Mouse (Mus musculus): Measurements from ENCODE around the gene H3f3b. TPM values are rescaled to one million over a fixed set of nuclear protein-coding genes. Genes with fewer than 3 reads are reported as not detected.

H3f3b gene
- total RNA-seq, 1 experiment from 2014 or later, result 997 TPM

DNA sequence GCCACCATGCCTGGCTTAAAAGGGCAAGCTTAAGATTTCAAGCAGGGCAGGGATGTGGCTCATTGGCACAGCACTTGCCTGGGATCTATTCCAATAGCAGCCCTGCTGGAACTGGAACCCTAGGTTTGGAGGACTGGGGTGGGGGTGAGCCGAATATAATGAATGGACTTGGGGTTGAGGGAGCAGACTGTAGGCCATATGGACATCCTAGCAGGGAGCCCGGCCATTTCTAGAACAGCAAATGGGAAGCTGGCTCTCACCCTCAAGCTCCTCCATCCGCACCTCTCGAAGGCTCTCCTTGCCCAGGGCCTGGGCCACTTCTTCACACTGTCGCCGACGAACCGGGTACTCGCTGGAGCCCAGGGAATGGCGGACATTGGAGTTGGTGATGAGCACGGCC, 18.1 kb downstream of the H3f3b start:
- ATAC-seq (replicated peaks in 1 of 2; ENCODE audit: insufficient read depth in 1 of 2, low FRiP score in 2 of 2, low TSS enrichment in 1 of 2, low read depth in 1 of 2, poor library complexity in 2 of 2, severe bottlenecking in 2 of 2), result no peak

DNA sequence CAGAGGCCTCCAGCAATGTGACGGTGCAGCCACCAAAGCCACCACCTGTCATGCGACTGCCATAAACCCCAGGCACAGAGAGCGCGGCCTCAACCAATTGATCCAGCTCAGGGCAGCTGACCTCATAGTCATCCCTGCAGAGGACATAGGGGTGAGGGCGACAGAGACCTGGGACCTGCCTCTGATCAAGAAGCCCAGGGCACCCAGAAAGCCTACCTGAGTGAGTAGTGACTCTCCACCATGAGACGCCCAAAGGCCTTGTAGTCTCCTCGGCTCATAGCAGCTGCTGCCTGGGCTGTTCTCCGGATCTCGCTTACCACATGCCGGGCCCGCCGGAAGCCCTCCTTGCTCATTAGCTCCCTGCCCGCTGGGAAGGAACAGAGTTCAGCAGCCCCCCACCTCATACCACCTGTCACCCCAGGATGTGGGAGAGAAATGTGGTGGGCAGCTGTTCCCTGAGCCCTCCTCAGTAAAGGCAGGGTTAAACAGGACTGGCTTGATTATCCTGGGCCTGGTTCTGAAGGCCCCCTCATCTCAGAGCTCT, 18.9 kb downstream of the H3f3b start:
- no peak for ATAC-seq (replicated peaks in 1 of 2; ENCODE audit: insufficient read depth in 1 of 2, low FRiP score in 2 of 2, low TSS enrichment in 1 of 2, low read depth in 1 of 2, poor library complexity in 2 of 2, severe bottlenecking in 2 of 2)

DNA sequence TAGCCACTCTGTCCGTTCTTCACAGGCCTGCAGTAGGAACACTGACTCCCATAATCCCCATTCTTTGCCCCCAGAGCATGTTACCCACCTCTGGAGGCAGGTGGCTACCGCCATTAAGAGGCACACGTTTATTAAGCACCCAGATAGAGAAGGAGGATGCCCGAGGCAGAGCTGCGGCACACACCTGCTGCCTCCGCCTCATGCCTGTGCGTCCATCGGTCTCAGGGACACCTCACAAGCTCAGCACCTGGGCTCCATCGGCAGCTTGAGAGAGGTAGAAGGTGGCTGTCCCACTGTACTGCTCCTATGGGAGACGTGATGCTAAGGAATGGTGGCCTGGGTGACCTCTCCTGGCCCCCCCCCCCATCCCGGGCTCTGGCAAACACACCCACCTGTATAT, 19.4 kb downstream of the H3f3b start:
- ATAC-seq (replicated peaks in 1 of 2; ENCODE audit: insufficient read depth in 1 of 2, low FRiP score in 2 of 2, low TSS enrichment in 1 of 2, low read depth in 1 of 2, poor library complexity in 2 of 2, severe bottlenecking in 2 of 2), result no peak

GRCm38 (mm10) chr11:116007095-116007850, 20.5 kb downstream of the H3f3b start:
- ATAC-seq (replicated peaks in 1 of 2; ENCODE audit: insufficient read depth in 1 of 2, low FRiP score in 2 of 2, low TSS enrichment in 1 of 2, low read depth in 1 of 2, poor library complexity in 2 of 2, severe bottlenecking in 2 of 2), result no peak

DNA sequence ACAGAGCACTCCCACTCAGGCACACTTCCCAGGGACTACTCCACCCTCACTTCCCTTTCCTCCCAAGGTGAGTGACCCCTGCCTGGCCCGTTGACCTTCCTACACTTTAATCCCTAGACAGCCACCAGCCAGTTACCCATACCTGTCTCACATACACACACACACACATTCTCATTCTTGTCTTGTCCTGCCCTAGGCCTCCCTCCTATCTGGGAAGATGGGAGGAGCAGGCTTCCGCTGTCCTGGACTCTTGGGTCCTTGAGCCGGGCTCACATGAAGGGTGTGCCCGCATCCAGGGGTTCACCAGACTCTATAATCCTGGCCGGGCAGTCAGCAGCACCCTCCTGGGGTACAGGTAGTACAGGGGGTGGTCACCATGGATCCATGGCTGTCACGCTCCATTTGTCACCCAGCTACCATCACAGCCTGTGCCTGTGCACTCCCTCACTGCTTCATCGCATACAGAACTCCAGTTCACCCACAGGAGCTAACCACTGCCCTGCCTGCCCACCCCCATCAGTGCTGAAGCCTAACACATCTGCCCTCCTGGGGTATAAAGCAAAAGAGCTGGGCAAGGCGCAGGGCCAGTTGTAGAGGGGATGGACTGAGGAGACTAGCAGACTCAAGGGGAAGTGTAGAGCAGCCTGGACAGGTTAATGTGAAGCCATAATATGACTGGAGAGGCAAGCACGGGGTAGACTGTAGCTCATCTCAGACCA, 21.9 kb downstream of the H3f3b start:
- ATAC-seq (replicated peaks in 1 of 2; ENCODE audit: insufficient read depth in 1 of 2, low FRiP score in 2 of 2, low TSS enrichment in 1 of 2, low read depth in 1 of 2, poor library complexity in 2 of 2, severe bottlenecking in 2 of 2), result no peak

GRCm38 (mm10) chr11:116004840-116005700, 22.7 kb downstream of the H3f3b start:
- peak; percentile 63 to 65 for ATAC-seq (replicated peaks in 1 of 2; ENCODE audit: insufficient read depth in 1 of 2, low FRiP score in 2 of 2, low TSS enrichment in 1 of 2, low read depth in 1 of 2, poor library complexity in 2 of 2, severe bottlenecking in 2 of 2)

GRCm38 (mm10) chr11:116004186-116004823, 23.5 kb downstream of the H3f3b start:
- ATAC-seq (replicated peaks in 1 of 2; ENCODE audit: insufficient read depth in 1 of 2, low FRiP score in 2 of 2, low TSS enrichment in 1 of 2, low read depth in 1 of 2, poor library complexity in 2 of 2, severe bottlenecking in 2 of 2), result 0 out of 4 replicates have a peak, but pooled peaks of 1 of the 2 experiments have one; percentile 1

DNA sequence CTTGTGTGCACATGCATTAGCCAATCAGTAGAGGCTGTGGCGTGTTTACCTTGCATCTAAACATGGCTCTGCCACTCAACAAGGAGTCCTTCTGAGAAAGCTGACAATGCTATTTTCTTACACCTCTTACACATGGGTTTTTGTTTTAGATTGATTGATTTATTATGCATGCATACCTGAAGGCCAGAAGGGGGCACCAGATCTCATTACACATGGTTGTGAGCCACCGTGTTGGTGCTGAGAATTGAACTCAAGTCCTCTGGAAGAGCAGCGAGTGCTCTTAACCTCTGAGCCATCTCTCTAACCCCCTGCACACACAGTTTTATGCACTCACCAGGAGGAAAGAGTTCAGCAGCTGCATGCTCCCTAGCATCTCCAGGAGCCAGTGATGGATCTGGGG, 24.9 kb downstream of the H3f3b start:
- ATAC-seq (replicated peaks in 1 of 2; ENCODE audit: insufficient read depth in 1 of 2, low FRiP score in 2 of 2, low TSS enrichment in 1 of 2, low read depth in 1 of 2, poor library complexity in 2 of 2, severe bottlenecking in 2 of 2), result no peak

GRCm38 (mm10) chr11:116001725-116002124, 26.0 kb downstream of the H3f3b start:
- no peak for ATAC-seq (replicated peaks in 1 of 2; ENCODE audit: insufficient read depth in 1 of 2, low FRiP score in 2 of 2, low TSS enrichment in 1 of 2, low read depth in 1 of 2, poor library complexity in 2 of 2, severe bottlenecking in 2 of 2)

GRCm38 (mm10) chr11:116000607-116001006, 27.2 kb downstream of the H3f3b start:
- no peak for ATAC-seq (replicated peaks in 1 of 2; ENCODE audit: insufficient read depth in 1 of 2, low FRiP score in 2 of 2, low TSS enrichment in 1 of 2, low read depth in 1 of 2, poor library complexity in 2 of 2, severe bottlenecking in 2 of 2)

- peak; percentile 28 to 69; a peak in 3 of 4 replicates for ATAC-seq (replicated peaks in 1 of 2; ENCODE audit: insufficient read depth in 1 of 2, low FRiP score in 2 of 2, low TSS enrichment in 1 of 2, low read depth in 1 of 2, poor library complexity in 2 of 2, severe bottlenecking in 2 of 2)
Measured at GRCm38 (mm10) chr11:115999538-116000143, 28.1 kb downstream of the H3f3b start.

- no peak; a peak in 1 of 4 replicates for ATAC-seq (replicated peaks in 1 of 2; ENCODE audit: insufficient read depth in 1 of 2, low FRiP score in 2 of 2, low TSS enrichment in 1 of 2, low read depth in 1 of 2, poor library complexity in 2 of 2, severe bottlenecking in 2 of 2)
Measured at GRCm38 (mm10) chr11:115999027-115999426, 28.7 kb downstream of the H3f3b start.

- ATAC-seq (replicated peaks in 1 of 2; ENCODE audit: insufficient read depth in 1 of 2, low FRiP score in 2 of 2, low TSS enrichment in 1 of 2, low read depth in 1 of 2, poor library complexity in 2 of 2, severe bottlenecking in 2 of 2), result no peak
Measured at GRCm38 (mm10) chr11:115997662-115998061, 30.1 kb downstream of the H3f3b start.

DNA sequence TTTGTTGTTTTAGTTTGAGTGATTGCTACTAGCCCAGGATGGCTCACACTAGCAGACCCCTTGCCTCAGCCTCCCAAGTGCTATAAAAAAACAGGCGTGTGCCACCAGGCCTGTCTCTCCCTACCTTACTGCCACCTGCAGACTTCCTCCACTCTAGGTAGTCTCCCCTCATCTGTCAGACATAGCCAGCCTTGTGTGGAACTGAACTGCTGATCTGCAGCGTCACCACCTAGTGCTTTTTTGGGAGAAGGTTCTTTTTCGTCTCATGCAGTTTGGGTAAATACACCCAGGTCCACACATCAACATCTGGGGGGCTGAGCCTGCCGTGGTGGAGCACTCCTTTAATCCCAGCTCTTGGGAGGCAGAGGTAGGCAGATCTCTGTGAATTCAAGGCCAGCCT, 30.7 kb downstream of the H3f3b start:
- ATAC-seq (replicated peaks in 1 of 2; ENCODE audit: insufficient read depth in 1 of 2, low FRiP score in 2 of 2, low TSS enrichment in 1 of 2, low read depth in 1 of 2, poor library complexity in 2 of 2, severe bottlenecking in 2 of 2), result no peak

DNA sequence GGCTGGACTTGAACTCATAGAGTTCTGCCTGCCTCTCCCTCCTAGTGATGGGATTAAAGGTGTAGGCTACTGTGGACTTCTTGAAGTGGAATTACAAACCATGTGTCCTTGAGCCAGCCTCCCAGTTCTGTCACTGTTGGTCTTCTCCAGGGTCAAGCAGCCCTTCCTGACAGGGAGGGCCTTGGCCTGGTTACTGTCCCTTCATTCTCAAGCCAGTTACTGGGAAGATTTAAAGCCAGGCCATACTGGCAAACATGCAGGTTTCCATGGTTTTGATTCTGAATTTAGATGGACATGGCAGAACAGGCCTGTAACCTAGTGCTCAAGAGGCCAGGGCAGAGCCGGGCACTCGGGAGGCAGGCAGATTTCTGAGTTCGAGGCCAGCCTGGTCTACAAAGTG, 32.5 kb downstream of the H3f3b start:
- ATAC-seq (replicated peaks in 1 of 2; ENCODE audit: insufficient read depth in 1 of 2, low FRiP score in 2 of 2, low TSS enrichment in 1 of 2, low read depth in 1 of 2, poor library complexity in 2 of 2, severe bottlenecking in 2 of 2), result no peak

- ATAC-seq (replicated peaks in 1 of 2; ENCODE audit: insufficient read depth in 1 of 2, low FRiP score in 2 of 2, low TSS enrichment in 1 of 2, low read depth in 1 of 2, poor library complexity in 2 of 2, severe bottlenecking in 2 of 2), result no peak
Measured at GRCm38 (mm10) chr11:115992098-115992497, 35.7 kb downstream of the H3f3b start.

- no peak for ATAC-seq (replicated peaks in 1 of 2; ENCODE audit: insufficient read depth in 1 of 2, low FRiP score in 2 of 2, low TSS enrichment in 1 of 2, low read depth in 1 of 2, poor library complexity in 2 of 2, severe bottlenecking in 2 of 2)
Measured at GRCm38 (mm10) chr11:115989686-115990085, 38.1 kb downstream of the H3f3b start.
